Mouse (Mus musculus) myocyte (in vitro differentiated cells): ENCODE measurements around the gene Tmsb15b1. TPM values are rescaled to one million over a fixed set of nuclear protein-coding genes. Genes with fewer than 3 reads are reported as not detected.
A peak's percentile ranks its signal among the peaks of the same experiment; 100 is the strongest.

ENCODE experiments used
- H3K27me3 ChIP-seq: one replicate; pipeline ENCODE4 v1.6.1; 2011; ENCODE audit not compliant: control insufficient read depth, insufficient read depth, insufficient read length
- H3K36me3 ChIP-seq: one replicate; pipeline ENCODE4 v1.6.1; 2011; ENCODE audit not compliant: control insufficient read depth, insufficient read depth
- H3K4me2 ChIP-seq: one replicate; pipeline ENCODE4 v1.6.1; 2011; ENCODE audit warnings: low read depth, control low read depth
- H3K4me3 ChIP-seq: one replicate; pipeline ENCODE4 v1.5.1; 2011; ENCODE audit warnings: mild to moderate bottlenecking, control low read depth, moderate library complexity
- H3K79me2 ChIP-seq: one replicate; pipeline ENCODE4 v1.6.1; 2011; ENCODE audit not compliant: control insufficient read depth, insufficient read depth
- H3ac ChIP-seq: one replicate; pipeline ENCODE4 v1.6.1; 2011; ENCODE audit not compliant: control insufficient read depth, insufficient read length
- CEBPB ChIP-seq: IDR thresholded peaks from 2 replicates; pipeline ENCODE4 v1.6.1; 2011; ENCODE audit warnings: mild to moderate bottlenecking, moderate library complexity; ENCODE audit not compliant: poor library complexity, insufficient read depth, severe bottlenecking
- E2F4 ChIP-seq: IDR thresholded peaks from one replicate; pipeline ENCODE4 v1.6.1; 2011; ENCODE audit warnings: mild to moderate bottlenecking, control low read depth, moderate library complexity; ENCODE audit not compliant: insufficient read depth
- MAX ChIP-seq: IDR thresholded peaks from one replicate; pipeline ENCODE4 v1.6.1; 2011; ENCODE audit warnings: low read depth, mild to moderate bottlenecking, control low read depth
- MYOD1 ChIP-seq, 3 experiments: IDR thresholded peaks; one replicate each; pipeline ENCODE4 v1.6.1; 2011; ENCODE audit warnings: control low read depth in 2 of 3, low read depth in 2 of 3, mild to moderate bottlenecking in 2 of 3, moderate library complexity in 1 of 3; ENCODE audit not compliant: insufficient read length in 2 of 3, control insufficient read depth in 1 of 3
- MYOG ChIP-seq, 3 experiments: IDR thresholded peaks; one replicate each; pipeline ENCODE4 v1.6.1; 2011; ENCODE audit warnings: control low read depth in 2 of 3, low read depth in 2 of 3, mild to moderate bottlenecking in 2 of 3; ENCODE audit not compliant: insufficient read length in 2 of 3, control insufficient read depth in 1 of 3, insufficient read depth in 1 of 3
- POLR2A ChIP-seq: IDR thresholded peaks from one replicate; pipeline ENCODE4 v1.6.1; 2011; ENCODE audit warnings: low read depth, mild to moderate bottlenecking, control low read depth, moderate library complexity; ENCODE audit not compliant: insufficient read length
- POLR2AphosphoS2 ChIP-seq: IDR thresholded peaks from one replicate; pipeline ENCODE4 v1.6.1; 2011; ENCODE audit warnings: low read depth, control low read depth; ENCODE audit not compliant: insufficient read length
- REST ChIP-seq: IDR thresholded peaks from one replicate; pipeline ENCODE4 v1.6.1; 2011; ENCODE audit warnings: mild to moderate bottlenecking, control low read depth, moderate library complexity; ENCODE audit not compliant: insufficient read depth, insufficient read length
- SRF ChIP-seq: IDR thresholded peaks from one replicate; pipeline ENCODE4 v1.6.1; 2011; ENCODE audit warnings: low read depth; ENCODE audit not compliant: control insufficient read depth, insufficient read length
- TCF12 ChIP-seq: IDR thresholded peaks from one replicate; pipeline ENCODE4 v1.6.1; 2011; ENCODE audit warnings: mild to moderate bottlenecking, control low read depth; ENCODE audit not compliant: poor library complexity, insufficient read depth, severe bottlenecking
- TCF3 ChIP-seq: IDR thresholded peaks from one replicate; pipeline ENCODE4 v1.6.1; 2011; ENCODE audit warnings: low read depth, control low read depth; ENCODE audit not compliant: insufficient read length
- USF1 ChIP-seq: IDR thresholded peaks from one replicate; pipeline ENCODE4 v1.6.1; 2011; ENCODE audit warnings: low read depth, mild to moderate bottlenecking, control low read depth, moderate library complexity
- polyA plus RNA-seq: library from polyadenylated mRNA; unstranded; fragments of >200 nt; fragmentation: generic; extraction: Trizol; gene quantifications from one replicate; pipeline ENCODE4 v1.2.1, GENCODE M21; 2012; ENCODE audit warnings: missing spikeins

The Tmsb15b1 gene
- polyA plus RNA-seq, result not detected

- Histone ChIP-seq H3ac (no peak within 1 kb of the TSS), H3K4me3 (no peak within 1 kb of the TSS), H3K4me2 (no peak within 1 kb of the TSS), H3K79me2 (no peaks in the 10 kb centered on the region), H3K27me3 (no peaks in the 10 kb centered on the region), H3K36me3 (no peaks in the 10 kb centered on the region)
- TF ChIP-seq USF1 (no peak), TCF3 (no peak), E2F4 (no peak), REST (no peak), MYOD1 (IDR thresholded peaks at IDR 0.05; ENCODE audit: control insufficient read depth in 1 of 3, insufficient read length in 2 of 3, low read depth in 2 of 3) (no peak), SRF (no peak), POLR2AphosphoS2 (no peak), MYOG (IDR thresholded peaks at IDR 0.05; ENCODE audit: control insufficient read depth in 1 of 3, insufficient read depth in 1 of 3, insufficient read length in 2 of 3, low read depth in 2 of 3) (no peak), MAX (no peak), POLR2A (no peak), CEBPB (no peak), TCF12 (no peak)
Measured at GRCm38 (mm10) chrX:136976424-136977084, at the start of gene Tmsb15b1, which contains the start of gene Tmsb15l. Gene Tmsb15b1 (minus strand): TSS chrX:136976874. Gene Tmsb15l (minus strand): TSS chrX:136976869.

GRCm38 (mm10) chrX:137019310-137019709 is 42.6 kb upstream of the Tmsb15b1 start:
- Histone ChIP-seq H3ac (no peak overlapping the region), H3K4me2 (no peak overlapping the region), H3K4me3 (no peak overlapping the region), H3K79me2 (no peaks in the 10 kb centered on the region), H3K36me3 (no peaks in the 10 kb centered on the region), H3K27me3 (no peaks in the 10 kb centered on the region)
- TF ChIP-seq SRF (peak; percentile 84), MYOG (IDR thresholded peaks at IDR 0.05; ENCODE audit: control insufficient read depth in 1 of 3, insufficient read depth in 1 of 3, insufficient read length in 2 of 3, low read depth in 2 of 3) (no peak)

DNA sequence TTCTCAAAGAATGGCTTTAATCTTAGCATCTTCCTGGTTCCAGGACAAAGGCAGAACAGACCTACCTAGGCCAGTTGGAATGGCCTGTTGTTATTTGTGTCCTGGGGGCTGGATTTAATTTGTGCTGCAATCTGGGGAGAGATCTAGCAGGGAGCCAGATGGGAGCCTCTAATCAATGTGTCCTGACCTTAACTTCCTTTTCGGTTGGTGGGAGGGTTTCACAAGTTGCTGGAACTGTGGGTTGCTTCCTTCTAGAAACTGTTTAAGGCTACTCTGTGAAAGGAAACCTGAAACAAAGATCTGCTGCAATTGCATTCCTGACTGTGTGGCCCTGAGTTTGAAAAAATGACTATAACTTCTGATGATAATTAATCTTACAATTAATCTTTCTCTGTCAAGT is 41.0 kb upstream of the Tmsb15b1 start:
- Histone ChIP-seq H3K36me3 (no peaks in the 10 kb centered on the region), H3K4me2 (no peak overlapping the region), H3K27me3 (no peaks in the 10 kb centered on the region), H3K4me3 (no peak overlapping the region), H3ac (no peak overlapping the region), H3K79me2 (no peaks in the 10 kb centered on the region)
- TF ChIP-seq REST, result no peak

GRCm38 (mm10) chrX:137015099-137015709 is 38.5 kb upstream of the Tmsb15b1 start:
- H3K79me2 ChIP-seq, result no peaks in the 10 kb centered on the region
- no peaks in the 10 kb centered on the region for H3K36me3 ChIP-seq
- no peak overlapping the region for H3K4me3 ChIP-seq
- no peaks in the 10 kb centered on the region for H3K27me3 ChIP-seq
- no peak overlapping the region for H3ac ChIP-seq
- H3K4me2 ChIP-seq, result no peak overlapping the region
- TF ChIP-seq MYOD1 (IDR thresholded peaks at IDR 0.05; ENCODE audit: control insufficient read depth in 1 of 3, insufficient read length in 2 of 3, low read depth in 2 of 3), result no peak
- TF ChIP-seq E2F4, result no peak
- TF ChIP-seq USF1, result no peak
- TF ChIP-seq CEBPB, result no peak
- TF ChIP-seq POLR2AphosphoS2, result no peak
- no peak for TF ChIP-seq MAX
- no peak for TF ChIP-seq MYOG (IDR thresholded peaks at IDR 0.05; ENCODE audit: control insufficient read depth in 1 of 3, insufficient read depth in 1 of 3, insufficient read length in 2 of 3, low read depth in 2 of 3)
- TF ChIP-seq TCF3, result no peak
- TF ChIP-seq REST, result no peak
- no peak for TF ChIP-seq POLR2A
- no peak for TF ChIP-seq SRF
- TF ChIP-seq TCF12, result no peak

GRCm38 (mm10) chrX:136996256-136996655 is 19.6 kb upstream of the Tmsb15b1 start:
- H3K79me2 ChIP-seq, result no peaks in the 10 kb centered on the region
- no peak overlapping the region for H3K4me3 ChIP-seq
- H3K4me2 ChIP-seq, result no peak overlapping the region
- H3K27me3 ChIP-seq, result no peaks in the 10 kb centered on the region
- H3K36me3 ChIP-seq, result no peaks in the 10 kb centered on the region
- TF ChIP-seq E2F4 (no peak), MAX (no peak), TCF3 (no peak), POLR2AphosphoS2 (no peak), POLR2A (no peak), TCF12 (no peak), USF1 (no peak), CEBPB (no peak), MYOG (IDR thresholded peaks at IDR 0.05; ENCODE audit: control insufficient read depth in 1 of 3, insufficient read depth in 1 of 3, insufficient read length in 2 of 3, low read depth in 2 of 3) (no peak), SRF (no peak), MYOD1 (IDR thresholded peaks at IDR 0.05; ENCODE audit: control insufficient read depth in 1 of 3, insufficient read length in 2 of 3, low read depth in 2 of 3) (no peak), REST (no peak)
- no peak overlapping the region for H3ac ChIP-seq
